Mouse (Mus musculus) stomach, embryonic 15.5 days (tissue): Measurements from ENCODE around the gene Gm10600. TPM values are rescaled to one million over a fixed set of nuclear protein-coding genes. Genes with fewer than 3 reads are reported as not detected.
"Not testable (repeated sequence)": the region's sequence is repeated elsewhere in the genome, so short reads cannot be mapped to it uniquely, and the experiment has no call there.

ENCODE experiments used
- ATAC-seq: fragments of 200-750 bp; cut with Nextera tagmentation; 2 replicates; pipeline ENCODE4 v1.8.0; 2017; ENCODE audit warnings: low read depth, moderate number of reproducible peaks, moderate TSS enrichment; ENCODE audit not compliant: insufficient read depth, low FRiP score
- H3K27ac ChIP-seq: fragments of 300-500 bp; sonication (generic); 2 replicates; pipeline ENCODE4 v1.5.1; 2015; ENCODE audit warnings: mild to moderate bottlenecking, inconsistent platforms
- H3K27me3 ChIP-seq: fragments of 300-500 bp; sonication (generic); replicated peaks from 2 replicates; pipeline ENCODE4 v1.6.1; 2015; ENCODE audit warnings: inconsistent platforms
- H3K36me3 ChIP-seq: fragments of 300-500 bp; sonication (generic); 2 replicates; pipeline ENCODE4 v1.6.1; 2015; ENCODE audit warnings: inconsistent platforms
- H3K4me1 ChIP-seq: fragments of 300-500 bp; sonication (generic); 2 replicates; pipeline ENCODE4 v1.6.1; 2015; ENCODE audit warnings: inconsistent platforms
- H3K4me2 ChIP-seq: fragments of 300-500 bp; sonication (generic); 2 replicates; pipeline ENCODE4 v1.6.1; 2015; ENCODE audit warnings: mild to moderate bottlenecking, inconsistent platforms
- H3K4me3 ChIP-seq: fragments of 300-500 bp; sonication (generic); replicated peaks from 2 replicates; pipeline ENCODE4 v1.5.1; 2015; ENCODE audit warnings: inconsistent platforms
- H3K9ac ChIP-seq: fragments of 300-500 bp; sonication (generic); 2 replicates; pipeline ENCODE4 v1.6.1; 2015; ENCODE audit warnings: inconsistent platforms
- H3K9me3 ChIP-seq: fragments of 300-500 bp; sonication (generic); 2 replicates; pipeline ENCODE4 v1.6.1; 2016; ENCODE audit warnings: inconsistent platforms
- WGBS: fragments of 180-500 bp; shearing (Covaris S2); methylation state at CpG from one replicate; pipeline ENCODE4 v1.1.7; 2015; 5-methylcytosine and 5-hydroxymethylcytosine counted together
- polyA plus RNA-seq: library from polyadenylated mRNA; unstranded; fragments of >200 nt; fragmentation: Nextera tagmentation; extraction: Ambion mirVana; gene quantifications from 2 replicates; pipeline ENCODE4 v1.2.1, GENCODE M21; 2015

The Gm10600 gene
- not detected in 2 replicates for polyA plus RNA-seq

GRCm38 (mm10) chr4:42240339-42240738 lies at the start of gene Gm10600:
Gm10600 (plus strand) TSS chr4:42240639.
- not testable (repeated sequence) for H3K9ac ChIP-seq, H3K36me3 ChIP-seq, H3K27ac ChIP-seq, H3K9me3 ChIP-seq, H3K4me3 ChIP-seq, H3K4me2 ChIP-seq, H3K27me3 ChIP-seq, ATAC-seq, H3K4me1 ChIP-seq
- WGBS: no CpG with 5 or more reads among the region's 4 CpGs

DNA sequence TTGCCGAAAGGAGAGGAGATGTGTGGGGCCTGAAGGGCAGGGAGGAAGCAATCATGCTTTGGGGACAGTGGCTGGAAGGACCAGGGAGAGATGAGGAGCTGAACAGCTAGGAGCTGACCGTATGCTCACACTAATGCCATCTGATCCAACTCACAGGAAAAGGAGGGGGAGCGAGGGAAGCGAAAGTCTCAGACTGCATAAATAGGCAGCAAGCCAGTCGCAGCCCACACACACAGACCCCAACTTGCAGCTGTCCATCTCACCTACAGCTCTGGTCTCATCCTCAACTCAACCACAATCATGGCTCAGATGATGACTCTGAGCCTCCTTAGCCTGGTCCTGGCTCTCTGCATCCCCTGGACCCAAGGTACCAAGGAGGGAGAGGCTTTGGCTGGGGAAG lies 15.0 kb downstream of the Gm10600 start, which contains the start of gene Ccl21b:
Gene Ccl21b, plus strand, starts transcription at position 301 of the 400 bp plus-strand sequence.
- H3K4me1 ChIP-seq, ATAC-seq, H3K9ac ChIP-seq, H3K27ac ChIP-seq, H3K36me3 ChIP-seq, H3K27me3 ChIP-seq, H3K4me2 ChIP-seq, H3K9me3 ChIP-seq, H3K4me3 ChIP-seq: not testable (repeated sequence)
- no CpG with 5 or more reads among the region's 5 CpGs for WGBS

Other genes starting within 250 kb of the Gm10600 start
- gene Gm21093, start 205.9 kb upstream of the Gm10600 start, polyA plus RNA-seq: 0.19 TPM in 1 of 2 replicates, not detected in the other
- gene Gm3893, start 149.4 kb upstream of the Gm10600 start, polyA plus RNA-seq: not detected in 2 replicates
- gene Gm13304, start 125.8 kb upstream of the Gm10600 start, polyA plus RNA-seq: not detected in 2 replicates
- gene Gm13306, start 87.2 kb upstream of the Gm10600 start, polyA plus RNA-seq: 0.46 TPM in 1 of 2 replicates, not detected in the other
- gene Gm13305, start 72.0 kb upstream of the Gm10600 start, polyA plus RNA-seq: 0.60 and 0.99 TPM in 2 replicates
- gene Ccl21b, start 15.1 kb downstream of the Gm10600 start, polyA plus RNA-seq: not detected in 2 replicates
- not detected in 2 replicates for gene Gm21953, start 53.6 kb downstream of the Gm10600 start, polyA plus RNA-seq
- gene Fam205a3, start 77.7 kb downstream of the Gm10600 start, polyA plus RNA-seq: not detected in 2 replicates
- gene Gm21586, start 198.7 kb downstream of the Gm10600 start, polyA plus RNA-seq: not detected in 2 replicates
- 0.06 and 0.08 TPM in 2 replicates for gene Gm2163, start 226.1 kb downstream of the Gm10600 start, polyA plus RNA-seq